Mouse (Mus musculus) left cerebral cortex, postnatal 25 days (tissue): Measurements from ENCODE around the gene Rnf166. TPM values are rescaled to one million over a fixed set of nuclear protein-coding genes. Genes with fewer than 3 reads are reported as not detected.

ENCODE experiments used
- DNase-seq, 2 experiments: peaks; one replicate each; pipeline ENCODE4 v3.0.0; 2022; ENCODE audit warnings: low spot score in 2 of 2, mixed read lengths in 1 of 2
- intact Hi-C: fragments of 180-260 bp; cut with DNase I; formaldehyde crosslinking; loops from one replicate; pipeline ENCODE4 v1.15.1; 2025
- microRNA-seq, 2 experiments: library from miRNA; unstranded; fragments of <30 nt; microRNA quantifications; one replicate each; pipeline ENCODE4 v1.2.0; 2022
- total RNA-seq, 2 experiments: library from RNA; stranded (reverse); gene quantifications; 2 replicates each; pipeline ENCODE4 v1.2.3; 2021

The Rnf166 gene
- total RNA-seq, 2 experiments from 2014 or later, result 33.7 to 41.6 TPM

GRCm38 (mm10) chr8:122423659-122424058 lies 52.2 kb downstream of the Rnf166 start:
- no peak for DNase-seq
- intact Hi-C loops, result no loop called here

- intact Hi-C loops, result no loop called here
- no peak for DNase-seq
Measured at GRCm38 (mm10) chr8:122423217-122423616, 52.6 kb downstream of the Rnf166 start.

- intact Hi-C loops, result no loop called here
Measured at GRCm38 (mm10) chr8:122421376-122422070, 54.3 kb downstream of the Rnf166 start, which contains the start of gene Il17c. Gene Il17c, plus strand, starts transcription at chr8:122422020.

GRCm38 (mm10) chr8:122419881-122420555 lies 55.8 kb downstream of the Rnf166 start:
- intact Hi-C loops, result no loop called here
- DNase-seq, result peak; percentile 48 to 82

More at GRCm38 (mm10) chr8:122421376-122422070, 54.3 kb downstream of the Rnf166 start, which contains the start of gene Il17c:
- DNase-seq, result no peak

Small RNAs within 50 kb of the gene (microRNA-seq; reads per million reads assigned to microRNA genes)
- 0 reads per million in 2 experiments for gene Gm24366

Other genes starting within 250 kb of the Rnf166 start
- gene Zfpm1, start 193.9 kb downstream of the Rnf166 start, total RNA-seq, result 10 to 100 TPM; 36.9 to 39.3 TPM
- 1 to 10 TPM; 7.0 to 7.2 TPM for gene Trhr2, start 115.3 kb downstream of the Rnf166 start, total RNA-seq
- 10 to 100 TPM; 35.7 to 39.1 TPM for gene Zc3h18, start 99.5 kb downstream of the Rnf166 start, total RNA-seq
- not detected for gene Il17c, start 54.0 kb downstream of the Rnf166 start, total RNA-seq
- gene Cyba, start 43.1 kb downstream of the Rnf166 start, total RNA-seq, result 1 to 10 TPM; 7.8 to 8.4 TPM
- gene Mvd, start 32.6 kb downstream of the Rnf166 start, total RNA-seq, result 10 to 100 TPM; 26.8 to 29.4 TPM
- gene Snai3, start 15.3 kb downstream of the Rnf166 start, total RNA-seq, result under 1 TPM; 0.64 to 0.66 TPM
- 10 to 100 TPM; 19.5 to 23.2 TPM for gene Ctu2, start 79 bp upstream of the Rnf166 start, total RNA-seq
- 1 to 10 TPM; 5.6 to 6.3 TPM for gene Piezo1, start 75.3 kb upstream of the Rnf166 start, total RNA-seq
- 1 to 10 TPM; 1.7 to 3.1 TPM for gene Cdt1, start 92.0 kb upstream of the Rnf166 start, total RNA-seq
- gene Aprt, start 100.8 kb upstream of the Rnf166 start, total RNA-seq, result 10 to 100 TPM; 56.6 to 60.4 TPM
- gene Galns, start 135.4 kb upstream of the Rnf166 start, total RNA-seq, result 1 to 10 TPM; 7.4 to 9.1 TPM
- 10 to 100 TPM; 81.3 to 87.8 TPM for gene Trappc2l, start 135.6 kb upstream of the Rnf166 start, total RNA-seq
- gene Pabpn1l, start 146.7 kb upstream of the Rnf166 start, total RNA-seq, result not detected
- gene Cbfa2t3, start 223.0 kb upstream of the Rnf166 start, total RNA-seq, result 10 to 100 TPM; 31.7 to 41.5 TPM